Mouse (Mus musculus) embryonic facial prominence, embryonic 13.5 days (tissue): ENCODE measurements at regions not wholly inside any gene's neighbourhood (a gene's known extent, or its start where the extent isn't known, plus 50 kb on each side); places are given as distances from the start of the nearest gene placed in this dataset.

ENCODE experiments used
- ATAC-seq: fragments of 200-750 bp; cut with Nextera tagmentation; 2 replicates; pipeline ENCODE4 v1.8.0; 2017; ENCODE audit warnings: low read depth; ENCODE audit not compliant: insufficient number of reproducible peaks, insufficient read depth, low FRiP score, low TSS enrichment
- H3K27ac ChIP-seq: fragments of 300-500 bp; sonication (generic); 2 replicates; pipeline ENCODE4 v1.5.1; 2015; ENCODE audit warnings: moderate library complexity, mild to moderate bottlenecking, inconsistent platforms
- H3K27me3 ChIP-seq: fragments of 300-500 bp; sonication (generic); 2 replicates; pipeline ENCODE4 v1.6.1; 2015; ENCODE audit warnings: mild to moderate bottlenecking, inconsistent platforms
- H3K36me3 ChIP-seq: fragments of 300-500 bp; sonication (generic); 2 replicates; pipeline ENCODE4 v1.6.1; 2015; ENCODE audit warnings: mild to moderate bottlenecking, inconsistent platforms
- H3K4me1 ChIP-seq: fragments of 300-500 bp; sonication (generic); 2 replicates; pipeline ENCODE4 v1.6.1; 2015; ENCODE audit warnings: inconsistent platforms
- H3K4me2 ChIP-seq: fragments of 300-500 bp; sonication (generic); 2 replicates; pipeline ENCODE4 v1.6.1; 2015; ENCODE audit warnings: moderate library complexity, mild to moderate bottlenecking, inconsistent platforms
- H3K4me3 ChIP-seq: fragments of 300-500 bp; sonication (generic); 2 replicates; pipeline ENCODE4 v1.5.1; 2015; ENCODE audit warnings: mild to moderate bottlenecking, inconsistent platforms
- H3K9ac ChIP-seq: fragments of 300-500 bp; sonication (generic); 2 replicates; pipeline ENCODE4 v1.6.1; 2015; ENCODE audit warnings: mild to moderate bottlenecking, inconsistent platforms
- H3K9me3 ChIP-seq: fragments of 300-500 bp; sonication (generic); 2 replicates; pipeline ENCODE4 v1.6.1; 2016; ENCODE audit warnings: inconsistent platforms
- WGBS: fragments of 180-500 bp; shearing (Covaris S2); methylation state at CpG from one replicate; pipeline ENCODE4 v1.1.7; 2015; ENCODE audit warnings: mixed read lengths; 5-methylcytosine and 5-hydroxymethylcytosine counted together

GRCm38 (mm10) chr3:17789454-17790196 is 158.6 kb upstream of the Cypt12 start:
- WGBS = 2% methylated on average over 9 of the region's 9 CpGs
- no peak for ATAC-seq
- no peaks in the 10 kb centered on the region for H3K9me3 ChIP-seq
- H3K36me3 ChIP-seq = no peaks in the 10 kb centered on the region
- H3K27ac ChIP-seq = no peak overlapping the region
- H3K27me3 ChIP-seq = peaks cover 97% of the 10 kb centered on the region
- H3K9ac ChIP-seq = no peak overlapping the region
- no peak overlapping the region for H3K4me2 ChIP-seq
- no peak overlapping the region for H3K4me3 ChIP-seq
- peaks cover 25% of the 10 kb centered on the region for H3K4me1 ChIP-seq

- Histone ChIP-seq H3K36me3 (no peaks in the 10 kb centered on the region), H3K4me1 (peaks cover 29% of the 10 kb centered on the region), H3K27me3 (peaks cover 97% of the 10 kb centered on the region), H3K27ac (no peak overlapping the region), H3K4me2 (peak overlapping the region; percentile 24; the same call in 1 of the 2 replicates), H3K9me3 (no peaks in the 10 kb centered on the region), H3K9ac (no peak overlapping the region), H3K4me3 (no peak overlapping the region)
- ATAC-seq = no peak
- WGBS = 0% methylated on average over 14 of the region's 14 CpGs
These were observed 157.9 kb upstream of the Cypt12 start for GRCm38 (mm10) chr3:17790331-17790730.

- Histone ChIP-seq H3K36me3 (no peaks in the 10 kb centered on the region), H3K27me3 (peaks cover 97% of the 10 kb centered on the region), H3K27ac (no peak overlapping the region), H3K9me3 (no peaks in the 10 kb centered on the region), H3K9ac (no peak overlapping the region), H3K4me3 (no peak overlapping the region), H3K4me2 (no peak overlapping the region), H3K4me1 (peaks cover 26% of the 10 kb centered on the region)
- no peak for ATAC-seq
- WGBS = 3% methylated on average over 12 of the region's 12 CpGs
These were observed 157.4 kb upstream of the Cypt12 start for GRCm38 (mm10) chr3:17790816-17791215.

GRCm38 (mm10) chr3:17791381-17792320 is 156.6 kb upstream of the Cypt12 start:
- Histone ChIP-seq H3K9ac (no peak overlapping the region), H3K27me3 (peaks cover 97% of the 10 kb centered on the region), H3K4me1 (peaks cover 18% of the 10 kb centered on the region), H3K36me3 (no peaks in the 10 kb centered on the region), H3K4me2 (no peak overlapping the region), H3K4me3 (no peak overlapping the region), H3K27ac (no peak overlapping the region), H3K9me3 (no peaks in the 10 kb centered on the region)
- ATAC-seq = no peak
- 14% methylated on average over 8 of the region's 8 CpGs for WGBS

GRCm38 (mm10) chr3:17792537-17793039 is 155.6 kb upstream of the Cypt12 start:
- Histone ChIP-seq H3K4me3 (no peak overlapping the region), H3K36me3 (no peaks in the 10 kb centered on the region), H3K9ac (no peak overlapping the region), H3K4me1 (peaks cover 15% of the 10 kb centered on the region), H3K27ac (no peak overlapping the region), H3K9me3 (no peaks in the 10 kb centered on the region), H3K27me3 (peaks cover 96% of the 10 kb centered on the region), H3K4me2 (no peak overlapping the region)
- 44% methylated on average over 2 of the region's 2 CpGs for WGBS
- ATAC-seq = no peak

GRCm38 (mm10) chr3:17793646-17794250 is 154.5 kb upstream of the Cypt12 start:
- peaks cover 15% of the 10 kb centered on the region for H3K4me1 ChIP-seq
- peaks cover 93% of the 10 kb centered on the region for H3K27me3 ChIP-seq
- under 1% methylated on average over 24 of the region's 24 CpGs for WGBS
- ATAC-seq = no peak
- H3K27ac ChIP-seq = no peak overlapping the region
- H3K36me3 ChIP-seq = no peaks in the 10 kb centered on the region
- no peaks in the 10 kb centered on the region for H3K9me3 ChIP-seq
- peak overlapping the region; percentile 54 for H3K4me2 ChIP-seq
- no peak overlapping the region for H3K9ac ChIP-seq
- peak overlapping the region; percentile 33 for H3K4me3 ChIP-seq

GRCm38 (mm10) chr3:17794251-17795061 is 153.8 kb upstream of the Cypt12 start:
- H3K9ac ChIP-seq = no peak overlapping the region
- H3K36me3 ChIP-seq = no peaks in the 10 kb centered on the region
- H3K27me3 ChIP-seq = peaks cover 86% of the 10 kb centered on the region
- H3K27ac ChIP-seq = no peak overlapping the region
- peak overlapping the region; percentile 33 for H3K4me3 ChIP-seq
- ATAC-seq = no peak
- H3K4me2 ChIP-seq = peak overlapping the region; percentile 54
- H3K9me3 ChIP-seq = no peaks in the 10 kb centered on the region
- peaks cover 15% of the 10 kb centered on the region for H3K4me1 ChIP-seq
- under 1% methylated on average over 46 of the region's 46 CpGs for WGBS

- H3K36me3 ChIP-seq = no peaks in the 10 kb centered on the region
- no peak overlapping the region for H3K4me2 ChIP-seq
- no peak overlapping the region for H3K9ac ChIP-seq
- H3K27me3 ChIP-seq = peaks cover 75% of the 10 kb centered on the region
- no peaks in the 10 kb centered on the region for H3K9me3 ChIP-seq
- no peak for ATAC-seq
- H3K4me3 ChIP-seq = no peak overlapping the region
- peaks cover 15% of the 10 kb centered on the region for H3K4me1 ChIP-seq
- H3K27ac ChIP-seq = no peak overlapping the region
- WGBS = 4% methylated on average over 24 of the region's 24 CpGs
These were observed 152.6 kb upstream of the Cypt12 start for GRCm38 (mm10) chr3:17795271-17796260.

GRCm38 (mm10) chr3:17796766-17797165 is 151.4 kb upstream of the Cypt12 start:
- H3K4me2 ChIP-seq = no peak overlapping the region
- H3K4me1 ChIP-seq = peaks cover 15% of the 10 kb centered on the region
- no peak overlapping the region for H3K9ac ChIP-seq
- H3K27me3 ChIP-seq = peaks cover 63% of the 10 kb centered on the region
- no peak overlapping the region for H3K27ac ChIP-seq
- no peak for ATAC-seq
- H3K4me3 ChIP-seq = no peak overlapping the region
- H3K9me3 ChIP-seq = no peaks in the 10 kb centered on the region
- H3K36me3 ChIP-seq = no peaks in the 10 kb centered on the region
- WGBS = 12% methylated on average over 3 of the region's 3 CpGs

- Histone ChIP-seq H3K4me2 (no peak overlapping the region), H3K27ac (no peak overlapping the region), H3K4me3 (no peak overlapping the region), H3K9me3 (no peaks in the 10 kb centered on the region), H3K27me3 (peaks cover 49% of the 10 kb centered on the region), H3K36me3 (no peaks in the 10 kb centered on the region), H3K4me1 (peaks cover 15% of the 10 kb centered on the region), H3K9ac (no peak overlapping the region)
- no peak for ATAC-seq
- WGBS = 3% methylated on average over 12 of the region's 12 CpGs
These were observed 149.8 kb upstream of the Cypt12 start for GRCm38 (mm10) chr3:17798399-17798798.
